Mouse (Mus musculus): ENCODE measurements around the gene Dph3. TPM values are rescaled to one million over a fixed set of nuclear protein-coding genes. Genes with fewer than 3 reads are reported as not detected.

Gene Dph3
- polyA plus RNA-seq, 1 experiment = 19.5 TPM

- 9% methylated on average over 4 of the region's 4 CpGs for WGBS
- peak; percentile 50 for DNase-seq
- Histone ChIP-seq H3K27ac (ENCODE audit: control insufficient read depth, insufficient read depth, low read length) (no peak overlapping the region), H3K36me3 (ENCODE audit: control insufficient read depth, insufficient read depth, low read length) (no peaks in the 10 kb centered on the region), H3K4me3 (ENCODE audit: control insufficient read depth, insufficient read depth, low read length) (no peak overlapping the region), H3K27me3 (ENCODE audit: control insufficient read depth, insufficient read depth, low read length) (no peaks in the 10 kb centered on the region), H3K4me1 (replicated peaks; ENCODE audit: control insufficient read depth, insufficient read depth, low read length) (no peaks in the 10 kb centered on the region)
- no peak for TF ChIP-seq POLR2A (IDR thresholded peaks at IDR 0.05; ENCODE audit: control insufficient read depth, extremely low read depth, insufficient read depth, low read length, poor library complexity)
- TF ChIP-seq CTCF (IDR thresholded peaks at IDR 0.05; ENCODE audit: borderline replicate concordance, control insufficient read depth, extremely low read depth, insufficient read depth, low read length, poor library complexity) = peak; percentile 17; the same call in 1 of the 2 replicates
These were observed 53.0 kb downstream of the Dph3 start for GRCm38 (mm10) chr14:32032522-32032921.

Other genes starting within 250 kb of the Dph3 start
- gene Galnt15, start 56.7 kb downstream of the Dph3 start, polyA plus RNA-seq (2012; rRNA removed) = 1.8 and 2.4 TPM in 2 replicates
- gene Oxnad1, start 355 bp downstream of the Dph3 start, polyA plus RNA-seq (2012; rRNA removed) = 20.3 and 25.3 TPM in 2 replicates
- gene Msmb, start 56.3 kb upstream of the Dph3 start, polyA plus RNA-seq (2012; rRNA removed) = not detected in 2 replicates
- gene Ncoa4, start 74.1 kb upstream of the Dph3 start, polyA plus RNA-seq (2012; rRNA removed) = 55.8 and 65.8 TPM in 2 replicates
- 208 and 224 TPM in 2 replicates for gene Timm23, start 116.2 kb upstream of the Dph3 start, polyA plus RNA-seq (2012; rRNA removed)
- 9.0 and 10.5 TPM in 2 replicates for gene Parg, start 116.2 kb upstream of the Dph3 start, polyA plus RNA-seq (2012; rRNA removed)
- 1.4 and 6.6 TPM in 2 replicates for gene Ogdhl, start 236.3 kb upstream of the Dph3 start, polyA plus RNA-seq (2012; rRNA removed)

Data from thymus, adult 2 months (tissue).